Mouse (Mus musculus) ES-Bruce4 (cell line): ENCODE data around the gene Btla.

Experiments
- CTCF ChIP-seq: IDR thresholded peaks from one replicate; pipeline ENCODE4 v1.8.1; 2011; ENCODE audit warnings: low read depth, low read length
- POLR2A ChIP-seq: IDR thresholded peaks from one replicate; pipeline ENCODE4 v1.8.1; 2011; ENCODE audit warnings: low read length; ENCODE audit not compliant: insufficient read depth

- TF ChIP-seq CTCF (no peak), POLR2A (no peak)
Observed at GRCm38 (mm10) chr16:45242700-45243099, 18.6 kb downstream of the Btla start.
